Mouse (Mus musculus) myocyte (in vitro differentiated cells): ENCODE measurements around the gene Emsy.

Source experiments
- CEBPB ChIP-seq: IDR thresholded peaks from 2 replicates; pipeline ENCODE4 v1.6.1; 2011; ENCODE audit warnings: mild to moderate bottlenecking, moderate library complexity; ENCODE audit not compliant: poor library complexity, insufficient read depth, severe bottlenecking
- E2F4 ChIP-seq: IDR thresholded peaks from one replicate; pipeline ENCODE4 v1.6.1; 2011; ENCODE audit warnings: mild to moderate bottlenecking, control low read depth, moderate library complexity; ENCODE audit not compliant: insufficient read depth
- MAX ChIP-seq: IDR thresholded peaks from one replicate; pipeline ENCODE4 v1.6.1; 2011; ENCODE audit warnings: low read depth, mild to moderate bottlenecking, control low read depth
- MYOD1 ChIP-seq, 3 experiments: IDR thresholded peaks; one replicate each; pipeline ENCODE4 v1.6.1; 2011; ENCODE audit warnings: control low read depth in 2 of 3, low read depth in 2 of 3, mild to moderate bottlenecking in 2 of 3, moderate library complexity in 1 of 3; ENCODE audit not compliant: insufficient read length in 2 of 3, control insufficient read depth in 1 of 3
- MYOG ChIP-seq, 3 experiments: IDR thresholded peaks; one replicate each; pipeline ENCODE4 v1.6.1; 2011; ENCODE audit warnings: control low read depth in 2 of 3, low read depth in 2 of 3, mild to moderate bottlenecking in 2 of 3; ENCODE audit not compliant: insufficient read length in 2 of 3, control insufficient read depth in 1 of 3, insufficient read depth in 1 of 3
- POLR2A ChIP-seq: IDR thresholded peaks from one replicate; pipeline ENCODE4 v1.6.1; 2011; ENCODE audit warnings: low read depth, mild to moderate bottlenecking, control low read depth, moderate library complexity; ENCODE audit not compliant: insufficient read length
- POLR2AphosphoS2 ChIP-seq: IDR thresholded peaks from one replicate; pipeline ENCODE4 v1.6.1; 2011; ENCODE audit warnings: low read depth, control low read depth; ENCODE audit not compliant: insufficient read length
- SRF ChIP-seq: IDR thresholded peaks from one replicate; pipeline ENCODE4 v1.6.1; 2011; ENCODE audit warnings: low read depth; ENCODE audit not compliant: control insufficient read depth, insufficient read length
- TCF12 ChIP-seq: IDR thresholded peaks from one replicate; pipeline ENCODE4 v1.6.1; 2011; ENCODE audit warnings: mild to moderate bottlenecking, control low read depth; ENCODE audit not compliant: poor library complexity, insufficient read depth, severe bottlenecking
- USF1 ChIP-seq: IDR thresholded peaks from one replicate; pipeline ENCODE4 v1.6.1; 2011; ENCODE audit warnings: low read depth, mild to moderate bottlenecking, control low read depth, moderate library complexity

- TF ChIP-seq POLR2A (no peak), CEBPB (no peak), MYOG (IDR thresholded peaks at IDR 0.05; ENCODE audit: control insufficient read depth in 1 of 3, insufficient read depth in 1 of 3, insufficient read length in 2 of 3, low read depth in 2 of 3) (no peak), MYOD1 (IDR thresholded peaks at IDR 0.05; ENCODE audit: control insufficient read depth in 1 of 3, insufficient read length in 2 of 3, low read depth in 2 of 3) (no peak), USF1 (no peak), E2F4 (no peak), POLR2AphosphoS2 (no peak), MAX (no peak), TCF12 (no peak), SRF (no peak)
These were observed 80.8 kb downstream of the Emsy start for GRCm38 (mm10) chr7:98575651-98576239.
